Mouse (Mus musculus): ENCODE measurements around the gene Nenf. TPM values are rescaled to one million over a fixed set of nuclear protein-coding genes. Genes with fewer than 3 reads are reported as not detected.

The Nenf gene
- total RNA-seq, 2 experiments from 2014 or later, result 76.1 to 80.3 TPM

- DNase-seq (ENCODE audit: low spot score in 2 of 2), result no peak
Measured at GRCm38 (mm10) chr1:191324733-191325590, 7.0 kb upstream of the Nenf start.

- DNase-seq (ENCODE audit: low spot score in 2 of 2), result no peak
Measured at GRCm38 (mm10) chr1:191323381-191323780, 5.4 kb upstream of the Nenf start.

GRCm38 (mm10) chr1:191318686-191319085, 692 bp upstream of the Nenf start:
- DNase-seq (ENCODE audit: low spot score in 2 of 2), result no peak

- no peak for DNase-seq (ENCODE audit: low spot score in 2 of 2)
Measured at GRCm38 (mm10) chr1:191316818-191317217, 1.2 kb downstream of the Nenf start.

GRCm38 (mm10) chr1:191313926-191314325, 4.1 kb downstream of the Nenf start:
- DNase-seq (ENCODE audit: low spot score in 2 of 2), result no peak

GRCm38 (mm10) chr1:191313158-191313557, 4.8 kb downstream of the Nenf start:
- DNase-seq (ENCODE audit: low spot score in 2 of 2), result no peak

GRCm38 (mm10) chr1:191312513-191312941, 5.5 kb downstream of the Nenf start:
- peak; percentile 79 to 89 for DNase-seq (ENCODE audit: low spot score in 2 of 2)

GRCm38 (mm10) chr1:191311296-191311898, 6.6 kb downstream of the Nenf start:
- DNase-seq (ENCODE audit: low spot score in 2 of 2), result no peak

- DNase-seq (ENCODE audit: low spot score in 2 of 2), result no peak
Measured at GRCm38 (mm10) chr1:191307766-191308455, 10.1 kb downstream of the Nenf start.

- no peak for DNase-seq (ENCODE audit: low spot score in 2 of 2)
Measured at GRCm38 (mm10) chr1:191306316-191306715, 11.7 kb downstream of the Nenf start.

GRCm38 (mm10) chr1:191305610-191306009, 12.4 kb downstream of the Nenf start:
- DNase-seq (ENCODE audit: low spot score in 2 of 2), result no peak

GRCm38 (mm10) chr1:191304216-191304615, 13.8 kb downstream of the Nenf start:
- no peak for DNase-seq (ENCODE audit: low spot score in 2 of 2)

- no peak for DNase-seq (ENCODE audit: low spot score in 2 of 2)
Measured at GRCm38 (mm10) chr1:191303736-191304135, 14.3 kb downstream of the Nenf start.

GRCm38 (mm10) chr1:191301903-191302302, 16.1 kb downstream of the Nenf start:
- no peak for DNase-seq (ENCODE audit: low spot score in 2 of 2)

- peak; percentile 40 to 48 for DNase-seq (ENCODE audit: low spot score in 2 of 2)
Measured at GRCm38 (mm10) chr1:191299215-191299942, 18.6 kb downstream of the Nenf start.

- no peak for DNase-seq (ENCODE audit: low spot score in 2 of 2)
Measured at GRCm38 (mm10) chr1:191298304-191298703, 19.7 kb downstream of the Nenf start.

GRCm38 (mm10) chr1:191296445-191296844, 21.5 kb downstream of the Nenf start:
- DNase-seq (ENCODE audit: low spot score in 2 of 2), result peak in 1 of 2 experiments; percentile 34

GRCm38 (mm10) chr1:191295784-191296183, 22.2 kb downstream of the Nenf start:
- no peak for DNase-seq (ENCODE audit: low spot score in 2 of 2)

GRCm38 (mm10) chr1:191293996-191294795, 23.8 kb downstream of the Nenf start:
- no peak for DNase-seq (ENCODE audit: low spot score in 2 of 2)

- no peak for DNase-seq (ENCODE audit: low spot score in 2 of 2)
Measured at GRCm38 (mm10) chr1:191293051-191293450, 24.9 kb downstream of the Nenf start.
